Mouse (Mus musculus): ENCODE results near the gene Gkn1. TPM values are rescaled to one million over a fixed set of nuclear protein-coding genes. Genes with fewer than 3 reads are reported as not detected.

Gene Gkn1
- polyA plus RNA-seq, 1 experiment from 2014 or later = not detected

- peaks cover 2% of the 10 kb centered on the region; the same call in 1 of the 2 replicates for H3K36me3 ChIP-seq
- ATAC-seq (ENCODE audit: insufficient number of reproducible peaks, insufficient read depth, low FRiP score, low TSS enrichment) = no peak
- no peak overlapping the region for H3K4me3 ChIP-seq
- no peaks in the 10 kb centered on the region for H3K27me3 ChIP-seq
- H3K27ac ChIP-seq = no peak overlapping the region
- no peaks in the 10 kb centered on the region for H3K4me1 ChIP-seq
- WGBS = 81% methylated on average over 8 of the region's 8 CpGs
- H3K9me3 ChIP-seq = no peaks in the 10 kb centered on the region
- no peak overlapping the region for H3K9ac ChIP-seq
- no peak overlapping the region for H3K4me2 ChIP-seq (replicated peaks)
These were observed 33.8 kb downstream of the Gkn1 start for GRCm38 (mm10) chr6:87316966-87317365.

- ATAC-seq (ENCODE audit: insufficient number of reproducible peaks, insufficient read depth, low FRiP score, low TSS enrichment) = no peak
- H3K4me3 ChIP-seq = no peak overlapping the region
- WGBS = 87% methylated on average over 4 of the region's 4 CpGs
- H3K27ac ChIP-seq = no peak overlapping the region
- H3K4me2 ChIP-seq (replicated peaks) = no peak overlapping the region
- H3K27me3 ChIP-seq = no peaks in the 10 kb centered on the region
- H3K9ac ChIP-seq = no peak overlapping the region
- H3K9me3 ChIP-seq = no peaks in the 10 kb centered on the region
- H3K36me3 ChIP-seq = peaks cover 33% of the 10 kb centered on the region
- H3K4me1 ChIP-seq = no peaks in the 10 kb centered on the region
These were observed 38.0 kb downstream of the Gkn1 start for GRCm38 (mm10) chr6:87312761-87313160.

- H3K4me3 ChIP-seq = no peak overlapping the region
- H3K4me2 ChIP-seq (replicated peaks) = no peak overlapping the region
- no peak for ATAC-seq (ENCODE audit: insufficient number of reproducible peaks, insufficient read depth, low FRiP score, low TSS enrichment)
- WGBS = 87% methylated on average over 8 of the region's 8 CpGs
- H3K4me1 ChIP-seq = peaks cover 18% of the 10 kb centered on the region
- peaks cover 27% of the 10 kb centered on the region for H3K36me3 ChIP-seq
- no peak overlapping the region for H3K27ac ChIP-seq
- no peak overlapping the region for H3K9ac ChIP-seq
- no peaks in the 10 kb centered on the region for H3K27me3 ChIP-seq
- H3K9me3 ChIP-seq = no peaks in the 10 kb centered on the region
These were observed 46.3 kb downstream of the Gkn1 start for GRCm38 (mm10) chr6:87304486-87304885.

- no peak overlapping the region for H3K4me2 ChIP-seq (replicated peaks)
- H3K27ac ChIP-seq = peak overlapping the region; percentile 70; the same call in 1 of the 2 replicates
- H3K36me3 ChIP-seq = peaks cover 20% of the 10 kb centered on the region
- WGBS = 37% methylated on average over 5 of the region's 5 CpGs
- no peak overlapping the region for H3K9ac ChIP-seq
- H3K27me3 ChIP-seq = no peaks in the 10 kb centered on the region
- H3K4me1 ChIP-seq = peaks cover 18% of the 10 kb centered on the region
- H3K4me3 ChIP-seq = no peak overlapping the region
- no peak for ATAC-seq (ENCODE audit: insufficient number of reproducible peaks, insufficient read depth, low FRiP score, low TSS enrichment)
- no peaks in the 10 kb centered on the region for H3K9me3 ChIP-seq
These were observed 48.0 kb downstream of the Gkn1 start for GRCm38 (mm10) chr6:87302746-87303145.

DNA sequence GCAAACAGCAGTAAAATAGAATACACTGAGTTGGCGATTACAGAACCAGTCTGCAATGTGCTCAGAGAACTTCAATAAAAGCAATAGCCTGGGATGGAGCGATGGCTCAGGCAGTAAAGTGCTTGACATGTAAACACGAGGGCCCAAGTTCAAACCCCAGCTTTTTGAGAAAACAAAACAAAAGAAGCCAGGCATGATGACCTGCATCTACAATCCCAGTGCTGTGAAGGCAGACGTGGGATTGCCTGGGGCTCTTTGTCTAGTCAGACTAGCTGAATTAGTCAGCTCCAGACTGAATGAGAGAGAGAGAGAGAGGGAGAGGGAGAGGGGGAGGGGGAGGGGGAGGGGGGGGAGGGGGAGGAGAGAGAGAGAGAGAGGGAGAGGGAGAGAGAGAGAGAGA, 48.8 kb downstream of the Gkn1 start:
- WGBS = 34% methylated on average over 4 of the region's 4 CpGs
- H3K27ac ChIP-seq = no peak overlapping the region
- peaks cover 18% of the 10 kb centered on the region for H3K4me1 ChIP-seq
- H3K9ac ChIP-seq = no peak overlapping the region
- H3K27me3 ChIP-seq = no peaks in the 10 kb centered on the region
- no peak overlapping the region for H3K4me3 ChIP-seq
- peaks cover 12% of the 10 kb centered on the region for H3K36me3 ChIP-seq
- no peaks in the 10 kb centered on the region for H3K9me3 ChIP-seq
- no peak for ATAC-seq (ENCODE audit: insufficient number of reproducible peaks, insufficient read depth, low FRiP score, low TSS enrichment)
- no peak overlapping the region for H3K4me2 ChIP-seq (replicated peaks)

Other genes with a start within 250 kb of the Gkn1 start
- gene D6Ertd527e, start 246.2 kb downstream of the Gkn1 start, polyA plus RNA-seq (2016; fragmentation: Nextera tagmentation; extraction: Ambion mirVana) = 0.17 and 0.33 TPM in 2 replicates
- gene Antxr1, start 15.1 kb downstream of the Gkn1 start, polyA plus RNA-seq (2016; fragmentation: Nextera tagmentation; extraction: Ambion mirVana) = 13.3 and 14.2 TPM in 2 replicates
- not detected in 2 replicates for gene Gkn2, start 22.4 kb upstream of the Gkn1 start, polyA plus RNA-seq (2016; fragmentation: Nextera tagmentation; extraction: Ambion mirVana)
- gene Gkn3, start 38.0 kb upstream of the Gkn1 start, polyA plus RNA-seq (2016; fragmentation: Nextera tagmentation; extraction: Ambion mirVana) = 0.26 TPM in 1 of 2 replicates, not detected in the other
- not detected in 2 replicates for gene Bmp10, start 78.1 kb upstream of the Gkn1 start, polyA plus RNA-seq (2016; fragmentation: Nextera tagmentation; extraction: Ambion mirVana)
- 4.4 and 5.0 TPM in 2 replicates for gene Arhgap25, start 182.3 kb upstream of the Gkn1 start, polyA plus RNA-seq (2016; fragmentation: Nextera tagmentation; extraction: Ambion mirVana)
- gene Prokr1, start 239.8 kb upstream of the Gkn1 start, polyA plus RNA-seq (2016; fragmentation: Nextera tagmentation; extraction: Ambion mirVana) = 3.7 and 4.1 TPM in 2 replicates